Mouse (Mus musculus): ENCODE measurements around the gene Erbb3. TPM values are rescaled to one million over a fixed set of nuclear protein-coding genes. Genes with fewer than 3 reads are reported as not detected.

Gene Erbb3
- total and polyA plus RNA-seq, 2 experiments from 2014 or later, result 3.1 to 10.6 TPM

GRCm38 (mm10) chr10:128602470-128603128 is 13.1 kb upstream of the Erbb3 start:
- no peak overlapping the region for H3K4me3 ChIP-seq (ENCODE audit: low read depth, low read length)
- no peak overlapping the region for H3K27ac ChIP-seq (ENCODE audit: low read depth)
- WGBS, result 72% methylated on average over 4 of the region's 4 CpGs
- H3K4me2 ChIP-seq (ENCODE audit: low read depth, low read length), result no peak overlapping the region
- no peaks in the 10 kb centered on the region for H3K9me3 ChIP-seq (replicated peaks; ENCODE audit: control insufficient read depth, low read length)
- no peaks in the 10 kb centered on the region for H3K27me3 ChIP-seq (ENCODE audit: control insufficient read depth, insufficient read depth, low read length)
- no peak for ATAC-seq (ENCODE audit: insufficient read depth, low read depth)
- H3K4me1 ChIP-seq (ENCODE audit: control insufficient read depth, insufficient read depth), result no peaks in the 10 kb centered on the region
- TF ChIP-seq EP300 (IDR thresholded peaks at IDR 0.05; ENCODE audit: low read depth) (no peak), CTCF (IDR thresholded peaks at IDR 0.05; ENCODE audit: low read depth) (no peak)
- no peak for DNase-seq (ENCODE audit: low spot score)
- no peak overlapping the region for H3K9ac ChIP-seq (replicated peaks; ENCODE audit: low read depth, low read length)
- H3K36me3 ChIP-seq (replicated peaks; ENCODE audit: control insufficient read depth, insufficient read depth, low read length), result no peaks in the 10 kb centered on the region

DNA sequence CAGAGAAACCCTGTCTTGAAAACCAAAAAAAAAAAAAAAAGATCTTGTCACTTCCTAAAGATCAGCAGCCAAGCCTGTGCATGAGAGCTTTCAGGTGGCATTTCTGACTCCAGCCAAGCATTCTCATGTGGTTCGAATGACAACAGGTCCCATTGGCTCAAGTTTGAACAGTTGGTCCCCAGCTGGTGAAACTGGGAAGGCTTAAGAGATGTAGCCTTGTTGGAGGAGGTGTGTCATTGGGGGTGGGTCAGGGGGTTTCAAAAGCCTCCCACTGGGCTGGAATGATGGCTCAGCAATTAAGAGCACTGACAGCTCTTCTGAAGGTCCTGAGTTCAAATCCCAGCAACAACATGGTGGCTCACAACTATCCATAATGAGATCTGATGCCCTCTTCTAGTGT is 12.0 kb upstream of the Erbb3 start:
- 84% methylated on average over 1 of the region's 1 CpGs for WGBS
- H3K4me2 ChIP-seq (ENCODE audit: low read depth, low read length), result no peak overlapping the region
- H3K27me3 ChIP-seq (ENCODE audit: control insufficient read depth, insufficient read depth, low read length), result no peaks in the 10 kb centered on the region
- H3K4me3 ChIP-seq (ENCODE audit: low read depth, low read length), result no peak overlapping the region
- H3K9me3 ChIP-seq (replicated peaks; ENCODE audit: control insufficient read depth, low read length), result no peaks in the 10 kb centered on the region
- DNase-seq (ENCODE audit: low spot score) (no peak), ATAC-seq (ENCODE audit: insufficient read depth, low read depth) (no peak)
- no peaks in the 10 kb centered on the region for H3K36me3 ChIP-seq (replicated peaks; ENCODE audit: control insufficient read depth, insufficient read depth, low read length)
- H3K27ac ChIP-seq (ENCODE audit: low read depth), result no peak overlapping the region
- no peak overlapping the region for H3K9ac ChIP-seq (replicated peaks; ENCODE audit: low read depth, low read length)
- no peak for TF ChIP-seq EP300 (IDR thresholded peaks at IDR 0.05; ENCODE audit: low read depth)
- no peaks in the 10 kb centered on the region for H3K4me1 ChIP-seq (ENCODE audit: control insufficient read depth, insufficient read depth)

- WGBS, result 57% methylated on average over 2 of the region's 2 CpGs
- H3K27me3 ChIP-seq (ENCODE audit: control insufficient read depth, insufficient read depth, low read length), result no peaks in the 10 kb centered on the region
- H3K9ac ChIP-seq (replicated peaks; ENCODE audit: low read depth, low read length), result no peak overlapping the region
- no peaks in the 10 kb centered on the region for H3K9me3 ChIP-seq (replicated peaks; ENCODE audit: control insufficient read depth, low read length)
- no peak overlapping the region for H3K4me2 ChIP-seq (ENCODE audit: low read depth, low read length)
- no peaks in the 10 kb centered on the region for H3K36me3 ChIP-seq (replicated peaks; ENCODE audit: control insufficient read depth, insufficient read depth, low read length)
- no peak overlapping the region for H3K4me3 ChIP-seq (ENCODE audit: low read depth, low read length)
- DNase-seq (ENCODE audit: low spot score) (no peak), ATAC-seq (ENCODE audit: insufficient read depth, low read depth) (no peak)
- no peaks in the 10 kb centered on the region for H3K4me1 ChIP-seq (ENCODE audit: control insufficient read depth, insufficient read depth)
- no peak overlapping the region for H3K27ac ChIP-seq (ENCODE audit: low read depth)
- TF ChIP-seq EP300 (IDR thresholded peaks at IDR 0.05; ENCODE audit: low read depth) (no peak), CTCF (IDR thresholded peaks at IDR 0.05; ENCODE audit: low read depth) (no peak)
Measured at GRCm38 (mm10) chr10:128598476-128598875, 9.0 kb upstream of the Erbb3 start.

DNA sequence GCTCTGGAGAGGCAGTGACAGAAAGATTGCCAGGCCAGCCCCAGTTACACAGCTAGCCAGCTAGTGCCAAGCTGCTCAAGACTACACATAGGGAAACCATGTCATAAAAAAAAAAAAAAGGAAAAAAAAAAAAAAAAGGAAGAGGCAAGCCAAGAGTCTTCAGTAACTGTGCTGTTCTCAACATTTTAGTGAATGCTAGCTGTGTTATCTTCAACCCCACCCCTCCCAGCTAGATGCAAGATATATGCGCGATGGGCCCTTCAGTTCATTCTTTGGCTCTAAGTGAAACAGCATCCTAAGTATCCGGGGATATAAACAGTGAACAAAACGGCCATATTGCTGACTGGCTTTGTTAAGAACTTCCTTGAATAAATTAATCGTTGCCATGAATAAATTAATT is 3.3 kb upstream of the Erbb3 start:
- no peaks in the 10 kb centered on the region for H3K36me3 ChIP-seq (replicated peaks; ENCODE audit: control insufficient read depth, insufficient read depth, low read length)
- H3K9ac ChIP-seq (replicated peaks; ENCODE audit: low read depth, low read length), result no peak overlapping the region
- TF ChIP-seq EP300 (IDR thresholded peaks at IDR 0.05; ENCODE audit: low read depth), result no peak
- no peak for TF ChIP-seq CTCF (IDR thresholded peaks at IDR 0.05; ENCODE audit: low read depth)
- DNase-seq (ENCODE audit: low spot score) (no peak), ATAC-seq (ENCODE audit: insufficient read depth, low read depth) (no peak)
- WGBS, result 64% methylated on average over 5 of the region's 5 CpGs
- no peak overlapping the region for H3K4me2 ChIP-seq (ENCODE audit: low read depth, low read length)
- H3K9me3 ChIP-seq (replicated peaks; ENCODE audit: control insufficient read depth, low read length), result no peaks in the 10 kb centered on the region
- peaks cover 16% of the 10 kb centered on the region; the same call in 1 of the 2 replicates for H3K27me3 ChIP-seq (ENCODE audit: control insufficient read depth, insufficient read depth, low read length)
- H3K27ac ChIP-seq (ENCODE audit: low read depth), result no peak overlapping the region
- H3K4me3 ChIP-seq (ENCODE audit: low read depth, low read length), result no peak overlapping the region
- peaks cover 5% of the 10 kb centered on the region for H3K4me1 ChIP-seq (ENCODE audit: control insufficient read depth, insufficient read depth)

- no peak for DNase-seq (ENCODE audit: low spot score)
- WGBS, result 65% methylated on average over 6 of the region's 6 CpGs
Measured at GRCm38 (mm10) chr10:128591436-128591835, 2.0 kb upstream of the Erbb3 start.

DNA sequence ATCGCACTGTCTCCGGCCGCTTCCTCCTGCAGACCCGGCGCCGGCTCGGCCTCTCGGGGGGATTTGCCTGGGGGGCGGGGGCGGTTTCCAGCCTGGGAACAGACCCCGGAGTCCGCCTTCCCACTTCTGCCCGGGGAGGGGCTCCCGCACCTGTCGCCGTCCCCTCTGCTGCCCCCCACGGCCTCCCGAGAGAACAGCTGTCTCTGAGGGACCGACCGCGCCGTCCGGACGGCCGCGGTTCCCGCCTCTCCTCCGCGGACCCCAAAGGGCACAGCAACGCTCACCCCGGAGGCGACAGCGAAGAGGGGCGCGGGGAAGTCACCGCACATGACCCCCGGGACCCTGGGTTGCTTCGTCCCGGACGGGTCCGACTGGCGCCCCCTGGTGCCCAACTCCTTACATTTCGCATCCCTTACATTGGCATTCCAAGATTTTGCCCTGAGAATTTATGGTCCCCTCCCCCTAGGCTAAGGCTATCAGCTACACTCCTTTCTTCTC is 790 bp upstream of the Erbb3 start:
- H3K27ac ChIP-seq (ENCODE audit: low read depth), result no peak overlapping the region
- under 1% methylated on average over 40 of the region's 43 CpGs for WGBS
- H3K9ac ChIP-seq (replicated peaks; ENCODE audit: low read depth, low read length), result peak overlapping the region; percentile 43
- peaks cover 5% of the 10 kb centered on the region for H3K4me1 ChIP-seq (ENCODE audit: control insufficient read depth, insufficient read depth)
- ATAC-seq (ENCODE audit: insufficient read depth, low read depth) (peak; percentile 47; the same call in 1 of the 2 replicates), DNase-seq (ENCODE audit: low spot score) (no peak)
- no peaks in the 10 kb centered on the region for H3K36me3 ChIP-seq (replicated peaks; ENCODE audit: control insufficient read depth, insufficient read depth, low read length)
- H3K4me3 ChIP-seq (ENCODE audit: low read depth, low read length), result peak overlapping the region; percentile 79
- TF ChIP-seq EP300 (IDR thresholded peaks at IDR 0.05; ENCODE audit: low read depth) (no peak), CTCF (IDR thresholded peaks at IDR 0.05; ENCODE audit: low read depth) (peak; percentile 56)
- peaks cover 19% of the 10 kb centered on the region; the same call in 1 of the 2 replicates for H3K27me3 ChIP-seq (ENCODE audit: control insufficient read depth, insufficient read depth, low read length)
- H3K9me3 ChIP-seq (replicated peaks; ENCODE audit: control insufficient read depth, low read length), result no peaks in the 10 kb centered on the region
- H3K4me2 ChIP-seq (ENCODE audit: low read depth, low read length), result peak overlapping the region; percentile 92

More at GRCm38 (mm10) chr10:128591436-128591835, 2.0 kb upstream of the Erbb3 start:
- TF ChIP-seq CTCF (IDR thresholded peaks at IDR 0.05; ENCODE audit: low read depth) (no peak), EP300 (IDR thresholded peaks at IDR 0.05; ENCODE audit: low read depth) (no peak)
- H3K27ac ChIP-seq (ENCODE audit: low read depth), result no peak overlapping the region
- H3K9me3 ChIP-seq (replicated peaks; ENCODE audit: control insufficient read depth, low read length), result no peaks in the 10 kb centered on the region
- peaks cover 19% of the 10 kb centered on the region; the same call in 1 of the 2 replicates for H3K27me3 ChIP-seq (ENCODE audit: control insufficient read depth, insufficient read depth, low read length)
- H3K4me2 ChIP-seq (ENCODE audit: low read depth, low read length), result no peak overlapping the region
- H3K9ac ChIP-seq (replicated peaks; ENCODE audit: low read depth, low read length), result no peak overlapping the region
- H3K4me1 ChIP-seq (ENCODE audit: control insufficient read depth, insufficient read depth), result peaks cover 5% of the 10 kb centered on the region
- no peaks in the 10 kb centered on the region for H3K36me3 ChIP-seq (replicated peaks; ENCODE audit: control insufficient read depth, insufficient read depth, low read length)
- no peak for ATAC-seq (ENCODE audit: insufficient read depth, low read depth)
- no peak overlapping the region for H3K4me3 ChIP-seq (ENCODE audit: low read depth, low read length)
